Mouse (Mus musculus): ENCODE results near the gene Rftn1.

DNA sequence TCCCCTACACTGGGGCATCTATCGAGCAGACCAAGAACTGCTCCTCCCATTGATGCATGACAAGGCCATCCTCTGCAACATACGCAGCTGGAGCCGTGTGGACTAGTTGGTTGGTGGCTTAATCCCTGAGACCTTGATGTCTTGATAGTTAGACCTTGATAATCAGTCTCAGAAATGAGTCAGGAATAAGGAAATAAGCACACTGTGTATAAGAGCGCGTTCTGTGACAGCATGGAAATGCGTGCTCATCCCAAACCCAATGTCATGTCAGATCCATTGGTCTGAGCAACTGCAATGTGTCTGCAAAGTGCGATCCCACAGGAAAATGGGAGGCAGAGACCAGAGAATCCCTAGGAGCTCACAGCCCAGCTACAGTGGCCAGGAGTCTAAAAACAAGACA, 21.3 kb upstream of the Rftn1 start:
- no peak for TF ChIP-seq CTCF (IDR thresholded peaks at IDR 0.05; ENCODE audit: insufficient read depth, low read depth, low read length)
- no peak for TF ChIP-seq POLR2A (IDR thresholded peaks at IDR 0.05; ENCODE audit: insufficient read depth, low read depth, low read length)
